Mouse (Mus musculus): ENCODE measurements around the gene Hnrnpll. TPM values are rescaled to one million over a fixed set of nuclear protein-coding genes. Genes with fewer than 3 reads are reported as not detected.
"Not testable (repeated sequence)": the region's sequence is repeated elsewhere in the genome, so short reads cannot be mapped to it uniquely, and the experiment has no call there.

Hnrnpll gene
- polyA plus RNA-seq, 1 experiment = 62.8 TPM

DNA sequence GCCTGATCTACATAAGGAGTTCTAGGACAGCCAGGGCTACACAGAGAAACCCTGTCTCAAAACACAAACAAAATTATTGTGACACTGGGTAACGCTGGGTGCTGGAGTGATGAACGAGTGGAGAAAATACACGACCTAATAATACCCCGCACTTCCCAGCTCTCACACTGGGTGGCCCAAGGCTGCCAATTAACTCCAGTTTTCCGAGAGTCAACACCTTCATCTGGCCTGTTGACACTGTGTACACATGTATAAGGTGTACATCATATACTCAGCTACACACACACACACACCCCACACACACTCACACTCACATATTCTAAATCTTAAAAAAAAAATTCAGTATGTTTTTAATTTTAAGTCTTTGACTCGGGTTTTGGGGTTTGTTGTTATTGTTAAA is 33.5 kb downstream of the Hnrnpll start:
- H3K4me1 ChIP-seq (ENCODE audit: control insufficient read depth, insufficient read depth, low read length) = no peaks in the 10 kb centered on the region; the same call in 1 of the 2 replicates
- H3K27ac ChIP-seq (ENCODE audit: insufficient read depth, low read length) = no peak overlapping the region
- TF ChIP-seq POLR2A (IDR thresholded peaks at IDR 0.05; ENCODE audit: low read depth, low read length) (no peak), CTCF (IDR thresholded peaks at IDR 0.05; ENCODE audit: borderline replicate concordance, insufficient read depth, low read length) (no peak)
- H3K4me3 ChIP-seq (ENCODE audit: insufficient read depth, low read length) = no peak overlapping the region

DNA sequence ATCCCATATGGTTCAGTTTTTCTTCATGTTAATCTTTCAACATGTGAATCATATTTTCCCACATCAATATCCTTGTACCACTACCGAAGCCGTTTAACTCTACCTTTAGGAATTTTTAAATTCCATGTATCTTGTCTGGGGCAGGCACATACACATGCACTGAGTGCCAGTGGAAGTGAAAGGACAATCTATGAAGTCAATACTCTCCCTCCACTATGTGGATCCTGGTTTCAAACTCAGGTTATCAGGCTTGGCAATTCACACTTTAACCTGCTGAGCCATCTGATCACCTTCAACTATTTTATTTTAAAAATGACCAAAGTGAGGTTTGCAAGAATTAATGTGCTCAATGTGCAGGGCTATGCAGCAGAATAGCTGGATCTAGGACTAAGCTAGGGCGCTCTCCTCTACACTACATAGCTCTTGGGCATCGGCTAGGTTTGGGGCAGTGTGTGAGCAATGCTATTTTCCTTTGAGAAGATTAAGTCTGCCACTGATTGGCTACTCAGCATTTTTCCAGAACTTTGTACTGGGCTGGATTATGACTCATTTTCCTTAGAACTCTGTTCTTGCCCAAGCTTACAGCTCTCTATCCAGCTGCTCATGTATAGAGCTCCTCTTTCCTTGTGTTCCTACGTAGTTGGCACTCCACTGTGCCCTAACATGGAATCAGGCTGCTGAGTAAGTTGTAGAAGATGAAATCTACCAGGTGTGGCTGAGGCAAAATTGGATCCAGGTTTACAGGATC is 35.8 kb downstream of the Hnrnpll start:
- H3K27ac ChIP-seq (ENCODE audit: insufficient read depth, low read length) = no peak overlapping the region
- no peak overlapping the region for H3K4me3 ChIP-seq (ENCODE audit: insufficient read depth, low read length)
- no peaks in the 10 kb centered on the region; the same call in 1 of the 2 replicates for H3K4me1 ChIP-seq (ENCODE audit: control insufficient read depth, insufficient read depth, low read length)
- TF ChIP-seq POLR2A (IDR thresholded peaks at IDR 0.05; ENCODE audit: low read depth, low read length) (no peak), CTCF (IDR thresholded peaks at IDR 0.05; ENCODE audit: borderline replicate concordance, insufficient read depth, low read length) (no peak)

DNA sequence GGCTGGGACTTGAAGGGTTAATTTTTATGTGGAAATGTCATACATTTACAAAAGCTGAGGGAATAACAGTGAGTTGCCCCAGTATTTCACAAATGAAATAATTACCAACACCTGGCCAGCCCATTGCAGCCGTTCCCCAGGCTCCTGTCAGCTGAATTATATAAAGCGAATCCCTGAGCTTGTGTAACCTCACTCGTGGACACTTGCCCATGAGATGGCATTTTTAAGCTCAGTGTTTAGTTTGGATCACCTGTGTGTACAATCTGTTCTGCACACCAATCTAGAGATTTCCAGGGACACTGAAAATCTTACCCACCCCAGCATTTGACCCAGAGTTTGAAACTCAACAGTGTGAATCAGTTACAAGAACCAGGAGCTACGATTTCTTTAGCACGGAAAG is 40.0 kb downstream of the Hnrnpll start:
- TF ChIP-seq POLR2A (IDR thresholded peaks at IDR 0.05; ENCODE audit: low read depth, low read length) = no peak
- TF ChIP-seq CTCF (IDR thresholded peaks at IDR 0.05; ENCODE audit: borderline replicate concordance, insufficient read depth, low read length) = no peak
- Histone ChIP-seq H3K27ac (ENCODE audit: insufficient read depth, low read length) (no peak overlapping the region), H3K4me1 (ENCODE audit: control insufficient read depth, insufficient read depth, low read length) (no peaks in the 10 kb centered on the region; the same call in 1 of the 2 replicates), H3K4me3 (ENCODE audit: insufficient read depth, low read length) (no peak overlapping the region)

DNA sequence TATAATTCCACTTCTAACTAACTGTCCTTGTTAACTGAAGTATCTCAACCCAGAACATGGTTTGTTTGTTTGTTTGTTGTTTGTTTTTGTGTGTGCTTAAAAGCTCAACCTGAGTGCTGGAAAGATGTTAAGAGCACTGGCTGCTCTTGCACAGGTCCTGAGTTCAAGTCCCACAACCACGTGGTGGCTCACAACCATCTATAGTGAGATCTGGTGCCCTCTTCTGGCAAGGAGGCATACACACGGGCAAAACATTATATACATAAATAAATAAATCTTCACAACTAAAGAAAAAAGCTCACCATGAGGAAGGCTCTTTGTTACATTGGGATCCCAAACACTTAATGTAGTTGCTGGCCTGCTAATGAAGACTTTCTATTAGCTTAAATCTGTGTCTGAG is 41.6 kb downstream of the Hnrnpll start:
- no peak for TF ChIP-seq CTCF (IDR thresholded peaks at IDR 0.05; ENCODE audit: borderline replicate concordance, insufficient read depth, low read length)
- H3K4me3 ChIP-seq (ENCODE audit: insufficient read depth, low read length) = no peak overlapping the region
- no peaks in the 10 kb centered on the region; the same call in 1 of the 2 replicates for H3K4me1 ChIP-seq (ENCODE audit: control insufficient read depth, insufficient read depth, low read length)
- H3K27ac ChIP-seq (ENCODE audit: insufficient read depth, low read length) = no peak overlapping the region

DNA sequence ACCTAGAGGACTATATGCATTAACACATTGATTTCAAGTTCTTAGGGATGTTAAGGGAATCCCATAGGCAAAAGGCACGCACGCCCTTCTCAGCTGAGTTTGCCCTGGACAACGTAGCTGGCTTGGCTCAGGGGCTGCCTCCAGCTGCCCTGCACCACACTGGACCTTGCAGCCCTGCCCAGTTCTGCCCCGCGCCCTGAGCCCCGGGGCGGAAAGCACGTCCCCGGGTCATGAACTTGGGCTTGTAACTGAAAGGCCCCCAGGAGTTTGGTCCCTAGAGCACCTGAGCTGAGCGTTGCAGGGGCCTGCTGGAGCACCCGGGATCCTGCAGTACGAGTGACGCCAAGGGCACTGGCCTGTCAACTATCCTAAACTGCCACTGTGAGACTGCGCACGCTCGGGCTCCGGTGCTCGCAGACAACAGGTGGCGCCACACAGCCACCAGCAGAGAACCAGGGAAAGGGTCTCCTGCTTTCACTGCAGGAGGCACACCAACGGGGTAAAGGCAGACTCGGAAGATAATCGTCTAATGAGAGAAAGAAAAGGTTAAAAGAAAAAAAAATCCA is 43.1 kb downstream of the Hnrnpll start:
- H3K4me3 ChIP-seq (ENCODE audit: insufficient read depth, low read length) = no peak overlapping the region
- no peaks in the 10 kb centered on the region; the same call in 1 of the 2 replicates for H3K4me1 ChIP-seq (ENCODE audit: control insufficient read depth, insufficient read depth, low read length)
- no peak for TF ChIP-seq POLR2A (IDR thresholded peaks at IDR 0.05; ENCODE audit: low read depth, low read length)
- TF ChIP-seq CTCF (IDR thresholded peaks at IDR 0.05; ENCODE audit: borderline replicate concordance, insufficient read depth, low read length) = peak; percentile 52; the same call in 1 of the 2 replicates
- H3K27ac ChIP-seq (ENCODE audit: insufficient read depth, low read length) = no peak overlapping the region

DNA sequence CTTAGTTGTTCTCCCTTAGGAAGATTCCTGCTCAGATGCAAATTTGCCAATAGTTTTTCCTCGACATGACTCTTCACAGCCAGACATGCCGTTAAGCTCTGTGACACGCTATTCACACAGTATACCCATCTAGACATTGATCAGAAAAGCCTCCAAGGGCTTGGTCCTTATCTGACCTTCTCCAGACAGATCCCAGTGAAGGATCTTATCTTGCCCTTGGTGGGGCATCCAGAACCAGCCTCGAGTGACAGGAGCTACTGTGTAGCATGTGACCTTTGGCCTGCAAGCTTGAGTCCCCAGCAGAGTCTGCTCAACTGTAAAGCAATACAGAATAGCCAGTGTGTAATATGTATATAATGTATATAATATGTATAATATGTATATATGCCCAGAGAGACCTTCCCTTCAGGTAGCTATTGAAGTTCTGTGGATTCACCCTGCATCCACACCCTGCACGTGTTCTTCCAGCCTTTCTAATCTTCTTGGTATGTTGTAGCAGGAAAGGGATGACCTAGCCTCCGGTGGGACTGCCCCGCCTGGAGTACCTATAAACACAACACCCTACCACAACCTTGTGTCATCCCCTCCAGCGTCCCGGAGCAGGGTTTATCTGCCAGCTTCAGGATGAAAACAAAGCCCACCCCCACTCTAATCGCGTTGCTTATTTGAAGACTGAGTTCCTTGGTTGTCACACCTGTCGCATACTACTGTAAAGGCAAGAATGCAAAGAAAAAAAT is 43.7 kb downstream of the Hnrnpll start:
- Histone ChIP-seq H3K27ac (ENCODE audit: insufficient read depth, low read length) (no peak overlapping the region), H3K4me1 (ENCODE audit: control insufficient read depth, insufficient read depth, low read length) (no peaks in the 10 kb centered on the region), H3K4me3 (ENCODE audit: insufficient read depth, low read length) (no peak overlapping the region)
- no peak for TF ChIP-seq POLR2A (IDR thresholded peaks at IDR 0.05; ENCODE audit: low read depth, low read length)
- no peak for TF ChIP-seq CTCF (IDR thresholded peaks at IDR 0.05; ENCODE audit: borderline replicate concordance, insufficient read depth, low read length)

DNA sequence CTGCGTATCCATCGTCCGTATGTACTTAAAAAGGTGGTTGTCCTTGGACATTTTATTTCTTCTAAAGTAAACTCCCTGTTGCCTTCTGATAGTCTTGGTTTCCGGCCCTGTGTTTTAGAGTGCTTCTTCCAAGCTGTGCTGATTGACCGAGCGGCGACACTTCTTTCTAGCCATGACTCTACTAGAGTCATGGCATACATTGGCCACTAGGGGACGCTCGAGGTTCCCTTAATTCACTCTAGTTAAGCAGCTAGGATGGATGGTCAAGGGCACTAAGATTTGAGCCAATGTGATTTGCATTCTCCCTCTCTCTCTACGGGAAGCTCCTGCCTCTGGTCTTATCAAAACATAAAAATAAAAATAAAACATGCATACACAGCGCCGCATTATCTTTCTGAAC is 44.7 kb downstream of the Hnrnpll start:
- no peak overlapping the region for H3K4me3 ChIP-seq (ENCODE audit: insufficient read depth, low read length)
- no peak for TF ChIP-seq POLR2A (IDR thresholded peaks at IDR 0.05; ENCODE audit: low read depth, low read length)
- 0 out of 2 replicates have a peak, but pooled peaks have one; percentile 10 for TF ChIP-seq CTCF (IDR thresholded peaks at IDR 0.05; ENCODE audit: borderline replicate concordance, insufficient read depth, low read length)
- no peaks in the 10 kb centered on the region for H3K4me1 ChIP-seq (ENCODE audit: control insufficient read depth, insufficient read depth, low read length)
- H3K27ac ChIP-seq (ENCODE audit: insufficient read depth, low read length) = no peak overlapping the region

DNA sequence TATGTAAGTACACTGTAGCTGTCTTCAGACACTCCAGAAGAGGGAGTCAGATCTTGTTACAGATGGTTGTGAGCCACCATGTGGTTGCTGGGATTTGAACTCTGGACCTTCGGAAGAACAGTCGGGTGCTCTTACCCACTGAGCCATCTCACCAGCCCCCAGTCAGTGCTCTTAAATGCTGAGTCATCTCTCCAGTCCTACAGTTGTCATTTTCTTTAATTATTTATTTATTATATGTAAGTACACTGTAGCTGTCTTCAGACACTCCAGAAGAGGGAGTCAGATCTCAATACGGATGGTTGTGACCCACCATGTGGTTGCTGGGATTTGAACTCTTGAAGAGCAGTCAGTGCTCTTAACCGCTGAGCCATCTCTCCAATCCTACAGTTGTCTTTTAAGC is 45.7 kb downstream of the Hnrnpll start:
- H3K4me1 ChIP-seq (ENCODE audit: control insufficient read depth, insufficient read depth, low read length); H3K27ac ChIP-seq (ENCODE audit: insufficient read depth, low read length); H3K4me3 ChIP-seq (ENCODE audit: insufficient read depth, low read length): not testable (repeated sequence)

DNA sequence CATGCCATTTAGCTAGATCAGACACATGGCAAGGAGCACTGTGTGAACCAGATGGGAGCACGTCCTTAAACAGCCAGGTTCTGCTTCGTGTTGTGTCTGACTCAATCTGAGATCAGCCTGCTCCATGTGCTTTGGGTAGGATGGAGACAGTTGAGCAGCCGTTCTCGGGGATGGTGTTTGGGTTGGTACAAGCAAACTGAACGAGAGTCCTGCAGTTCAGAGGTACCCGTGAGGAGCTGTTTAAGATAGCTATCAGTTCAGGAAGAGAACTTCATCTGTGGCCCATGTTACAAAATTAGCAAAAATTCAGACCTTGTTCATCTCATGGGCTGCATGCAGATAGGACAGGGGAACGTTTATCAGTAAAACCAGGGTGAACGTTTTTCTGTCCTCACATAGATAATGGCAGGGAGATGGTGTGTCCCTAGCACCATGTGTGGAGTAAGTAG is 47.7 kb downstream of the Hnrnpll start:
- no peak overlapping the region for H3K4me3 ChIP-seq (ENCODE audit: insufficient read depth, low read length)
- no peak overlapping the region for H3K27ac ChIP-seq (ENCODE audit: insufficient read depth, low read length)
- TF ChIP-seq POLR2A (IDR thresholded peaks at IDR 0.05; ENCODE audit: low read depth, low read length) (no peak), CTCF (IDR thresholded peaks at IDR 0.05; ENCODE audit: borderline replicate concordance, insufficient read depth, low read length) (no peak)
- H3K4me1 ChIP-seq (ENCODE audit: control insufficient read depth, insufficient read depth, low read length) = no peaks in the 10 kb centered on the region

DNA sequence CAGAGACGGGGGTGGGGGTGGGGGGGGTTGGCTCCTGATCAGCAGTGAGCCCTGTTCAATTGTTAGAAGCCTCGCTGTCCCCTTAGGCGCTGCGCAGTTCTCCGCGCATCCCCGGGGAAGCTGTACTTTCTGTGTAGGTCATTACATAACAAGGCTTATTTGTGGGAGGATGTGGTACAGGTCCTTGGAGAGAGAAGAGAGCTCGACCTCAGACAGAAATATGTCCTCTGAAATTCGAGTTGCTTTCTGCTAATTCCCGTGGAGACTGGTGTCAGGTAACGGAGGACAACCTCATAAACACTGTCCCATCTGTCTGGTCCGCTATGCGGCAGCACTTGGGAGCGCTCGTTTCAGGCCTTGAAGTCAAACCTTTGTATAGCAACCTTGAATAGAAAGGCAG is 52.2 kb downstream of the Hnrnpll start:
- TF ChIP-seq POLR2A (IDR thresholded peaks at IDR 0.05; ENCODE audit: low read depth, low read length) (no peak), CTCF (IDR thresholded peaks at IDR 0.05; ENCODE audit: borderline replicate concordance, insufficient read depth, low read length) (no peak)
- Histone ChIP-seq H3K4me1 (ENCODE audit: control insufficient read depth, insufficient read depth, low read length) (peaks cover 2% of the 10 kb centered on the region; the same call in 1 of the 2 replicates), H3K27ac (ENCODE audit: insufficient read depth, low read length) (no peak overlapping the region), H3K4me3 (ENCODE audit: insufficient read depth, low read length) (no peak overlapping the region)
